ENCODE assay signal across 24 mouse cellular contexts in the genomic region with DNA sequence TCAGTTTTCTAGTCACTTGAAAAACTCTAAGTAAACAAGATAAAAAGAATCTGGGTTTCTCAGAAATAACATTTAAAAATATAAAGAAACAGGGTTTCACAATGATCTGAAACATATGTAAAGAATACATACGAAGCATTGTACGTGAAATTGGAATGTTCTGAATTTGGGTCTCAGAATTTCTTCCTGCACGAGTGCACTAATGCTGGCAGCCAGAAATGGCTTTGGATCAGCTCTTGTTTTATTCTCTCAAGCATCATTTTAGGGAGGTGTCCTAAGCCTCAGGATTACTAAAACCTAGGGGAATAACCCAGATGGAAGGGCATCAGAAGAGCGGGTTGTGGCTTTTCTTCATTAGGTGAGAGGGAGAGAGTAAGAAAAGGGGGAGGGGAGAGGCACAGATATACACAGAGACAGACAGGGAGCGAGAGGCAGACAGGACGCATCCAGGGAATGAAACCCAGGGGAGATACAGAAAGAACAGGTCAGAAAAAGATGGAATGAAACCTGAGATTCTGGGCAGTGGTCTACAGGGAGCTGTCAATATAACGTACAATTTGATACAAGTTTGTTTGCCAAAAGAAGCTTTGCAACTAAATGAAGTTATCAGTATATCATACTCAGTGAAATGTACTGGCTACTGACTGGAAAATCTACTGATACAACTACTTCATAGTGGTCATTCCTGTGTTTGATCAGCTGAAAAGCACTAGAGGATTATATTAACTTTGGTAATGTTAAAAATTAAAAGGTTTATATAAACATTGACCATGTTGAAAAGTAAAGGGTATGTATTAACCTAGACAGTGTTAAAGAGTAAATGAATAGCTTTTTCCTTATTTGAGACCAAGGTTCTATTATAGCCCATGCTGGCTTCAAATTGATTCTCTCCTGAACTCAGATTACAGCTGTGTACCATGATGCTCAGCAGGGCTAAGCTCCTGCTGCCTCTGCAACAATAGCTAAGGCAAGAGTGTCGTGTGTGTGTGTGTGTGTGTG. TPM values are rescaled to one million over a fixed set of nuclear protein-coding genes. Genes with fewer than 3 reads are reported as not detected.
DNase-seq lines count a peak whose midpoint lies in the region; ATAC-seq and TF ChIP-seq lines count a peak whose summit lies in the region.
"Had no signal": no experiment of that assay in that cellular context is flagged by ENCODE, and none has a peak within 500 bp of the region (broad histone marks: within the 10 kb centered on the region; RNA-seq: fewer than 3 reads in every experiment).

No protein-coding gene starts in this region.

- ATAC-seq in embryonic facial prominence, embryonic 15.5 days (ENCODE audit: insufficient number of reproducible peaks, low FRiP score, low TSS enrichment, low read depth), result 0 out of 2 replicates have a peak, but pooled peaks have one; percentile 51
- peak; percentile 85 for ATAC-seq in kidney, embryonic 14.5 days (ENCODE audit: low FRiP score, low TSS enrichment)
- no peak for ATAC-seq in forebrain, embryonic 11.5 days (replicated peaks; ENCODE audit: low FRiP score)
- ATAC-seq: forebrain, embryonic 16.5 days; intestine, embryonic 16.5 days; midbrain, embryonic 16.5 days had no signal

- no peak overlapping the region for H3K4me2 ChIP-seq in embryonic facial prominence, embryonic 15.5 days (replicated peaks)
- H3K4me2 ChIP-seq in kidney, embryonic 14.5 days (replicated peaks; ENCODE audit: low read depth, low read length), result no peak overlapping the region
- no peak overlapping the region for H3K4me2 ChIP-seq in forebrain, embryonic 11.5 days (ENCODE audit: low read depth, low read length, severe bottlenecking)
- H3K4me2 ChIP-seq: heart, embryonic 15.5 days; hindbrain, embryonic 13.5 days; liver, embryonic 15.5 days; lung, embryonic 14.5 days; midbrain, embryonic 11.5 days had no signal

- no peaks in the 10 kb centered on the region; the same call in 1 of the 2 replicates for H3K36me3 ChIP-seq in heart, adult 2 months (ENCODE audit: control insufficient read depth, insufficient read depth, low read length)
- no peaks in the 10 kb centered on the region for H3K36me3 ChIP-seq in embryonic facial prominence, embryonic 15.5 days
- H3K36me3 ChIP-seq in kidney, embryonic 14.5 days (ENCODE audit: control insufficient read depth, insufficient read depth, low read length), result no peaks in the 10 kb centered on the region
- H3K36me3 ChIP-seq in forebrain, embryonic 11.5 days (ENCODE audit: control insufficient read depth, insufficient read depth, low read length), result no peaks in the 10 kb centered on the region
- no peaks in the 10 kb centered on the region for H3K36me3 ChIP-seq in midbrain, embryonic 10.5 days
- H3K36me3 ChIP-seq: heart, embryonic 15.5 days; hindbrain, embryonic 13.5 days; liver, embryonic 15.5 days had no signal

- peaks cover 1% of the 10 kb centered on the region for H3K4me1 ChIP-seq in heart, adult 2 months (ENCODE audit: control insufficient read depth, insufficient read depth, low read length)
- 0 out of 2 replicates have a peak, but pooled peaks cover 10% of the 10 kb centered on the region for H3K4me1 ChIP-seq in embryonic facial prominence, embryonic 15.5 days
- H3K4me1 ChIP-seq in kidney, embryonic 14.5 days (ENCODE audit: control insufficient read depth, insufficient read depth, low read length), result peaks cover 4% of the 10 kb centered on the region
- no peaks in the 10 kb centered on the region for H3K4me1 ChIP-seq in forebrain, embryonic 11.5 days (replicated peaks; ENCODE audit: control insufficient read depth, insufficient read depth, low read length)
- no peaks in the 10 kb centered on the region for H3K4me1 ChIP-seq in midbrain, embryonic 10.5 days
- H3K4me1 ChIP-seq: heart, embryonic 15.5 days; hindbrain, embryonic 13.5 days had no signal

- H3K9me3 ChIP-seq in embryonic facial prominence, embryonic 15.5 days (replicated peaks), result no peaks in the 10 kb centered on the region
- H3K9me3 ChIP-seq in kidney, embryonic 14.5 days (ENCODE audit: control insufficient read depth, low read length), result no peaks in the 10 kb centered on the region
- H3K9me3 ChIP-seq in forebrain, embryonic 11.5 days (ENCODE audit: control insufficient read depth, low read length), result no peaks in the 10 kb centered on the region
- no peaks in the 10 kb centered on the region for H3K9me3 ChIP-seq in midbrain, embryonic 10.5 days (replicated peaks)
- H3K9me3 ChIP-seq: heart, embryonic 15.5 days; hindbrain, embryonic 13.5 days; liver, embryonic 15.5 days had no signal

- no peak overlapping the region for H3K4me3 ChIP-seq in heart, adult 2 months
- no peak overlapping the region for H3K4me3 ChIP-seq in embryonic facial prominence, embryonic 15.5 days (replicated peaks)
- no peak overlapping the region for H3K4me3 ChIP-seq in kidney, embryonic 14.5 days (ENCODE audit: low read length)
- no peak overlapping the region for H3K4me3 ChIP-seq in forebrain, embryonic 11.5 days (ENCODE audit: low read depth, low read length)
- H3K4me3 ChIP-seq in midbrain, embryonic 10.5 days, result no peak overlapping the region
- H3K4me3 ChIP-seq: heart, embryonic 15.5 days; hindbrain, embryonic 13.5 days; liver, embryonic 15.5 days had no signal

- WGBS in heart, adult 2 months, result 88% methylated on average over 8 of the region's 8 CpGs
- 48% methylated on average over 8 of the region's 8 CpGs for WGBS in embryonic facial prominence, embryonic 15.5 days
- WGBS in kidney, embryonic 14.5 days, result 80% methylated on average over 8 of the region's 8 CpGs
- WGBS in forebrain, embryonic 11.5 days, result 88% methylated on average over 8 of the region's 8 CpGs
- 88% methylated on average over 8 of the region's 8 CpGs for WGBS in midbrain, embryonic 10.5 days

- TF ChIP-seq EP300 in heart, adult 2 months (IDR thresholded peaks at IDR 0.05; ENCODE audit: insufficient read depth, low read depth, low read length), result no peak

- no peak for TF ChIP-seq CTCF in heart, adult 2 months (IDR thresholded peaks at IDR 0.05)

- H3K79me2 ChIP-seq in heart, adult 2 months (replicated peaks; ENCODE audit: control insufficient read depth, insufficient read depth, low read length), result no peaks in the 10 kb centered on the region

- peak overlapping the region; percentile 56 for H3K27ac ChIP-seq in heart, adult 2 months
- peak overlapping the region; percentile 87 for H3K27ac ChIP-seq in embryonic facial prominence, embryonic 15.5 days (replicated peaks)
- no peak overlapping the region; the same call in 1 of the 2 replicates for H3K27ac ChIP-seq in kidney, embryonic 14.5 days (ENCODE audit: low read depth, low read length)
- H3K27ac ChIP-seq in forebrain, embryonic 11.5 days (ENCODE audit: low read depth, low read length), result no peak overlapping the region
- no peak overlapping the region for H3K27ac ChIP-seq in midbrain, embryonic 10.5 days (replicated peaks)
- H3K27ac ChIP-seq: hindbrain, embryonic 13.5 days; liver, embryonic 15.5 days had no signal

- TF ChIP-seq POLR2A in heart, adult 2 months (IDR thresholded peaks at IDR 0.05; ENCODE audit: insufficient read depth, low read depth, low read length), result no peak

- no peak overlapping the region for H3K9ac ChIP-seq in heart, adult 2 months (ENCODE audit: low read depth, low read length)
- H3K9ac ChIP-seq in embryonic facial prominence, embryonic 15.5 days, result no peak overlapping the region
- no peak overlapping the region for H3K9ac ChIP-seq in kidney, embryonic 14.5 days (ENCODE audit: low read depth, low read length)
- H3K9ac ChIP-seq in forebrain, embryonic 11.5 days (ENCODE audit: low read length), result no peak overlapping the region
- H3K9ac ChIP-seq: heart, embryonic 15.5 days; hindbrain, embryonic 13.5 days; liver, embryonic 15.5 days; lung, embryonic 14.5 days had no signal

- intact Hi-C loops in heart, adult 2 months (cut with DNase I), result loop anchor here (5.0 kb wide), 1 partner anchor 60 kb away; no protein-coding TSS in a partner anchor
- intact Hi-C loops in heart, postnatal 10 days (cut with DNase I), result no loop called here

- H3K27me3 ChIP-seq in heart, adult 2 months (ENCODE audit: control insufficient read depth, insufficient read depth, low read length), result no peaks in the 10 kb centered on the region
- H3K27me3 ChIP-seq in embryonic facial prominence, embryonic 15.5 days, result no peaks in the 10 kb centered on the region
- no peaks in the 10 kb centered on the region for H3K27me3 ChIP-seq in kidney, embryonic 14.5 days (ENCODE audit: control insufficient read depth, insufficient read depth, low read length)
- H3K27me3 ChIP-seq in forebrain, embryonic 11.5 days (ENCODE audit: control insufficient read depth, insufficient read depth, low read length), result no peaks in the 10 kb centered on the region
- no peaks in the 10 kb centered on the region for H3K27me3 ChIP-seq in midbrain, embryonic 10.5 days (ENCODE audit: low read depth, poor library complexity, severe bottlenecking)
- H3K27me3 ChIP-seq: heart, embryonic 15.5 days had no signal

- no peak for DNase-seq in heart, adult 2 months
- no peak for DNase-seq in heart, postnatal 10 days
- peak; percentile 21 to 44 for DNase-seq in kidney, postnatal 25 days
- no peak for DNase-seq in forebrain, embryonic 11.5 days (ENCODE audit: low spot score)
- no peak for DNase-seq in midbrain, embryonic 10.5 days (ENCODE audit: low spot score)
- no peak for DNase-seq in testis, postnatal 14 days (ENCODE audit: low spot score)
- DNase-seq: adrenal gland, postnatal 25 days; cerebellum, adult 11-12 months; cerebellum, adult 9-11 months; left cerebral cortex, postnatal 4 days; lung, embryonic 14.5 days; lung, postnatal 14 days; spleen, adult 18-20 months; thymus, adult 18-20 months; thymus, postnatal 25 days had no signal

RNA-seq across cellular contexts. Expression of a gene that starts 37.3 kb away (rescaled TPM):
- total RNA-seq in heart, adult 2 months (2021), result 100 to 1,000 TPM in 1 of 2 experiments, 10 to 100 TPM in 1; 99.4 to 128 TPM
- 60.1 and 107 TPM in 2 replicates for polyA plus RNA-seq in heart, adult 2 months (2012; rRNA removed)
- total RNA-seq in heart, postnatal 10 days (2021), result 100 to 1,000 TPM; 218 to 284 TPM
- 41.8 and 44.7 TPM in 2 replicates for polyA plus RNA-seq in embryonic facial prominence, embryonic 15.5 days (2015; fragmentation: Nextera tagmentation; extraction: Ambion mirVana)
- 47.9 and 52.1 TPM in 2 replicates for polyA plus RNA-seq in kidney, embryonic 14.5 days (2014; fragmentation: Nextera tagmentation; extraction: Ambion mirVana)
- polyA plus RNA-seq in forebrain, embryonic 11.5 days (2014; fragmentation: Nextera tagmentation; extraction: Ambion mirVana), result 33.6 and 36.7 TPM in 2 replicates
- polyA plus RNA-seq in midbrain, embryonic 10.5 days (2016; fragmentation: Nextera tagmentation; extraction: Ambion mirVana), result 23.5 and 28.1 TPM in 2 replicates

Comparison
In these comparisons a context has a peak if more than half of its experiments do, and no peak if none do; other contexts are left out.
1. DNase-seq: peak in kidney, postnatal 25 days (2 of 2); none in heart, adult 2 months (0 of 2), heart, postnatal 10 days (0 of 2), forebrain, embryonic 11.5 days (single experiment), midbrain, embryonic 10.5 days (single experiment) and testis, postnatal 14 days (single experiment).
2. H3K27ac ChIP-seq: peak in heart, adult 2 months (single experiment) and embryonic facial prominence, embryonic 15.5 days (single experiment); none in kidney, embryonic 14.5 days (single experiment), forebrain, embryonic 11.5 days (single experiment) and midbrain, embryonic 10.5 days (single experiment).